Mouse (Mus musculus) brain, embryonic 18.5 days (tissue): ENCODE measurements at regions not wholly inside any gene's neighbourhood (a gene's known extent, or its start where the extent isn't known, plus 50 kb on each side); places are given as distances from the start of the nearest gene placed in this dataset.

Source experiments
- DNase-seq: peaks from one replicate; pipeline ENCODE4 v3.0.0-alpha.2; 2012; ENCODE audit warnings: low read depth, low spot score

- no peak for DNase-seq
Observed at GRCm38 (mm10) chr4:105557396-105557795, 232.3 kb upstream of the Gm12728 start.

DNA sequence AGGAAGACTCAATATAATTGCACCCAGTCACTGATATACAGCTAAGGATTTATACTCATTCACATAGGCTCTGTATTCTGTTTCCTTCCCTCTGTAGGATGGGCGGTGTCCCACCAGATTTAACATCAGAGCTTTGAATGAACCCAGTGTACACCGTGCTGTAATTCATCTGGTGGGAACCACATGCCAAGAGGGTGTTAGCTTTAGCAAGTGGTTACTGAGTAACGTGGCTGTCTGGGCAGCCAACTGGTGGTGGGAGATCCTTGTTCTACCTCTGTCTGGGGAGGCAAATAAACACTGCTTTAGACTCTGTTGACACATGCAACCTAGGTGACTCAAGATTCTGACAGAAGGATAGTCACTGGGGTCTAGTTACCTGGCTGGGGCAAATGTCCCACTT, 229.6 kb upstream of the Gm12728 start:
- no peak for DNase-seq

DNA sequence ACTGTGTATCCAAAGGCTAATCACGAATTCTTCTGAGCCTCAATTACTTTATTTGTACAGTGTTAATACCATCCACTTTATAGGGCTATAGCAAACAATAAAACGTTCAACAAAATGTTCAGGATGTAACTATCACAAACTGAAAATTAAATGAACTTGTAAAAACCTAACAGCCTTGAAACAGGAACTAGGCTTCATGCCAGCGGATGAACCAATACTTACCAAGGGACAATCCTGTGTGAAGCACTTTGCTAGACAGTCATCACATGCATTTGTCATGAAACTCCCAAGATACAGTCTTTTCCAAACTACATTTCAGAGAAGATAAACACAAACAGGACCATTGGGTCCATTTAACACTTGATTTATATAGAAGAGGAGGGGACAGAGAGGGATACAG, 228.9 kb upstream of the Gm12728 start:
- no peak for DNase-seq

DNA sequence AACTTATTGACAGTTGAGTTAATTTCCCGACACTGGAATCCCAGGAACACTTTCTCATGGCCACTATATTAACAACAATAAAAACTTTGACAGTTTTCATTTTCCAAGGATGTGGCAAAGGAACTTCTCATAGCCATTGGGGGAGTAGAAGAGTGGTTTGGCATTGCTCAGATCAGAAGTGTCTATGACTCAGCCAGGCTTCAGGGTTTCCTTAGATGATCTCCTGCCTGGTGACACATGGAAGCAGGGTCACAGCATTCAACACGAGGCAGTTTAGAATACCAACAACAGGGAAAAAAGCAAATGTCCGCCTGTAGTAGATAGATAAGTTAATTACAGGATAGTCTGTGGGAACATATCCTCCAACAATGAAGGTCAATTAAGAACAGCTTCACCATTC, 228.1 kb upstream of the Gm12728 start:
- DNase-seq: no peak

DNA sequence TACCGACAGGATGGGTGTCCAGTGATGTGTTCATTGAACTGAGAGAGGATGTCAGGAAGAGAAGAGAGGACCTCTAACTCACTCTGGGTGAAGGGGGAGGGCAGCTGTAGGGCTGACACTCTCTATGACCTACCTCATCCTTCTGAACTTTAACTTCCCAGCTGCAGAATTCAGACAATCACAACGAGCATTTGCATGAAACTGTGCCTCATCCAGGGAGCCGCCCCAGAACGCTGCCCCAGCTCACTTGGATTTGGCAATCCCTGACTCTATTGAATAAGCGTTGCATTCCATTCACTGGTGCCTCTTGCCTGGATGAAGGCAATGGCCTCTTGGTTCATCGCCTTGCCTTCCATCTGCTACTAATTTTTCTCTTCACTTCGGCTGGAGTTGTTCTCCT, 223.9 kb upstream of the Gm12728 start:
- DNase-seq: no peak

DNA sequence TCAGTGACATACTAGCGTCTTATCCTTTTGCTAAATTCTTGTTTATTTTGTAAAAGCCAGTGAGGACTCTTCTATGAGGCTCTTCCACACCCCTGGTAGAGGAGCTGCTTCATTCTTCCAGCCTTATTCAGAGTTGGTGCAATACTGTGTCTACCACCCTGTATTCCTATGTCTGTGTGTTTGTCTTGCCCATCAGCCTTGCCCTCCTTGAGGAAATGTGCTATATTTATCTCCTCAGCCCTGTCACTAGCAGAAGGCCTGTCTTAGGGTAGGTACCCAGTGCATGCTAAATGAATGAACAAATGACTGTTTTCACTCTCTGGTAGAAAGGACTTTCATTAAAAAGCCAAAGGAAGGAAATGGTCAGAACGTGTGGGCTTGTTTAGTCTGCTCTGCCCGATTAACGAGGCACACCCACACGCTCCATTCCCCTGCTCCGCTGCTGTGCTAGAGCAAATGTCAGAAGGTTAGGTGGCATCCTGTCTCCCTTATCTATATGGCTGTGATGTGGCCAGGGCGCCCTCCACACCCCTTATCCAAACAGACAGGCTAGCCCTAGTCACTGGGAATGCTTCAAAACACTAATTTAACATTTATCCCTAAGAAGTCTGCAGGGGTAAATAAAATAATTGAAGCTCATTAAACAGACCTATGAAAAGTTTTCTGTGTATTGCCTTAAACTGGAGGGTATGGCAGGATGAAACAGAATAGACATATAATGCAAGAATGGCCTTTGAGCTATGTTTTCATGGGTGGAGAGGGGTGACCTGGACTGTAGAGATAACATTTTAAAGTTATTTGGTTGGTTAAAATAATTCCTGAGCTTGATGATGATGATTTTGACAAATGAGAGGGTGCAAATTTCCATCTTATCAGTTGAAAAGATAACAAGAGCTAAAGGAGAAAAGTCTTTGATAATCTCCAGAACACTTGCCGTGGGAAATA, 222.9 kb upstream of the Gm12728 start:
- DNase-seq: no peak

DNA sequence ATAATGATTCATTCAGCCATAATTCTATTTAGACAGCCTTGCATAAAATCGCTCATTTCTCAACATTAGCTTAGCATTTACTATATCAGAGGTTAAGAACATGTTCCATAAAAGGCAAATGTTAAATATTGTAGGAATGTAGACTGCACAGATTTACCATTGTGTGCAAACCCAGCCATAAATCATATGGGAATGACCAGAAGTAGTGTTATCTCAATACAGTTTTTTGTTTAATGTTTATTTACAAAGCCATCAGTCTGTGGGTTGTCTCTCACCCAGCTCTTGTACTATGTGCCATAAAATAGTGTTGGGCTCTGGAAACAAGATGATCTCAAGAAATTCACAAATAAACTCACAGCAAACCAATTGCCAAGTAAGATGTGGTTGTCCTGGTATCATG, 220.0 kb upstream of the Gm12728 start:
- no peak for DNase-seq

GRCm38 (mm10) chr4:105575550-105575949, 214.1 kb upstream of the Gm12728 start:
- DNase-seq: no peak

DNA sequence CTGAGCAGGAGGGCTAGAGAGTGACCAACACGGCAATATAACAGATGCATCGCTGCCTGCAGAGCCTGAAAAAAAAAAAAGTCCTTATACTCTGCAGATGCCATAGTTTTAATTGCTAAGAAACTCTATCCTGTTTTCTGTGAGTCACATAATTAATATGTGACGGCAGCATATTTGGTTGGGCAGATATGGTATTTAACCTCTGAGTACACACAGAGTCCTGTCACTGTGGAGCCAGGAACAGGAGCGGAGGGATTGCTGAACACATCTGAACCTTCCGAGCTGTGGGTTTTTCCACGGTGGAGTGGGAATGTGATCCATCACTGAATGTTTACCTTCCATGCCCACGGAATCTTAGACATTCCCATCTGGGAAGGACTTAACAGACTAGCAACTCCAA, 208.7 kb upstream of the Gm12728 start:
- DNase-seq: no peak

- no peak for DNase-seq
Observed at GRCm38 (mm10) chr4:105584329-105584925, 205.2 kb upstream of the Gm12728 start.

DNA sequence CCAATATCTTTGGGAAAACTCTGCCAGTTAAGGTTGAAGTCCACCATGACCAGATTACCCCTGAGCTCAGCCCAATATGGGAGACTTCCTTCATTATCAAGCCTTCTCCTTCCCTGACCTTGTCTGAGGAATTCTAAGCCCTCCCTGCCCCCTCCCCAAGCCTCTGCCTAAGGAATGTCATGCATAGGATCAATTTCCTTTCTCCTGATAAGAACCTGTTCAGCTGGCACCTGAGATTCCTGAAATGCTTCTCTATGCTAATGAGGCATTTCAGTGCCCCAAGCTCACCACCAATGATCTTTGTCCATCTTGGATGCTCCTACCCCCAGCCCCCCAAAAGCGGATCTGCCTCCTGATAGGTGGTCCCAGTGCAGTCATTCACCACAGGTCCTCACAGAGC, 186.0 kb upstream of the Gm12728 start:
- DNase-seq: no peak

DNA sequence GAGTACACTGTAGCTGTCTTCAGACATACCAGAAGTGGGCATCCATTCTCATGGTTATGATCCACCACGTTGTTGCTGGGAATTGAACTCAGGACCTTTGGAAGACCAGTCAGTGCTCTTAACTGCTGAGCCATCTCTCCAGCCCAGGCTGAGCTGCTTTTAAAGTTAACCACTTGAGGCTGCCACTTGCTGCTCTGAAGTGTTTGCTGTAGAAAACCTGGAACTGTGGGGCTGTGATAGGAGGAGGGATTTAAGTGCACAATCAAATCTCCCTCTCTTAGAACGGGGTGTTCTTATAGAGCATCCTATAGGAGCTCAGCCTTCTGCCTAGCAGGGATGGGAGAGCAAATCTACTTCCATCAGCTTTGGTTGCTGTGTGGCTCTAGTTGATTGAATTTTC, 185.1 kb upstream of the Gm12728 start:
- DNase-seq: no peak

DNA sequence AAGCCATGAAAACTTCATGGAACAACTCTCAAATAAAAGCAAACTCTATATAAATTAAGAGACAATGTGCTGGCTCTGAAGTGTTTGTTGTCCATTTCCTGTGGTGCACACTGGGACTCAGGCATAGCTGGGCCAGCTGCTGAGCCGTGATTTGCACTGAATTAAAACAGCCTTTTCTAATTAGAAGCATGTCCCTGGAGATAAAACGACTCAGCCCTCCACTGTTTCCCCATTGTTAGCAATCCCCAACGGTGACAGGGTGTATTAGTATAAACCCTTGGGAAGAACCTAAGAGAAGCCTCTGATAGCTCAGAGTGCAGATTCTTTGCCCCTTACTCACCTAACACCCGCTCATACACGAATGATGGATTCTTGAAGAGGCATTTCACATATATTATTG, 182.9 kb upstream of the Gm12728 start:
- no peak for DNase-seq

DNA sequence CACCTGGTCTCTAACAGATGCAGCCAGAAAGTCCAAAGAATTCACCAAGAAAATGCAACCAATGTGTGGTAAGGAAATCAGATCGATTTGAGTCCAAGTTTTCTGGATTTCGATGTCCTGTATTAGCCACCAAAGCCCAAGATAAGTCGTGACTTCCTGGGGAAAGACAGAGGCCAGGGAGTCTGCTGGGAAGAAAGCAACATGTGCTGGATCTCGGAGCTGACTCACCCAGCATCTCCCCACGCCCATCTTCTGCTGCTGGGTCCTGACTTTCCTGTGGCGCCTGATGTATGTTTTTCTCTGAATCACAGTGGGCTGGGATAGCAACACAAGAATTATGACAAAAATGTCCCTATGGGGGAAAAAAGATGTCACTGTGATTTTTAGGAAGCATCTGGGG, 178.8 kb upstream of the Gm12728 start:
- no peak for DNase-seq

- DNase-seq: no peak
Observed at GRCm38 (mm10) chr4:105614390-105614789, 175.3 kb upstream of the Gm12728 start.

- no peak for DNase-seq
Observed at GRCm38 (mm10) chr4:105626371-105627320, 163.0 kb upstream of the Gm12728 start.

GRCm38 (mm10) chr4:105629581-105629980, 160.1 kb upstream of the Gm12728 start:
- no peak for DNase-seq

DNA sequence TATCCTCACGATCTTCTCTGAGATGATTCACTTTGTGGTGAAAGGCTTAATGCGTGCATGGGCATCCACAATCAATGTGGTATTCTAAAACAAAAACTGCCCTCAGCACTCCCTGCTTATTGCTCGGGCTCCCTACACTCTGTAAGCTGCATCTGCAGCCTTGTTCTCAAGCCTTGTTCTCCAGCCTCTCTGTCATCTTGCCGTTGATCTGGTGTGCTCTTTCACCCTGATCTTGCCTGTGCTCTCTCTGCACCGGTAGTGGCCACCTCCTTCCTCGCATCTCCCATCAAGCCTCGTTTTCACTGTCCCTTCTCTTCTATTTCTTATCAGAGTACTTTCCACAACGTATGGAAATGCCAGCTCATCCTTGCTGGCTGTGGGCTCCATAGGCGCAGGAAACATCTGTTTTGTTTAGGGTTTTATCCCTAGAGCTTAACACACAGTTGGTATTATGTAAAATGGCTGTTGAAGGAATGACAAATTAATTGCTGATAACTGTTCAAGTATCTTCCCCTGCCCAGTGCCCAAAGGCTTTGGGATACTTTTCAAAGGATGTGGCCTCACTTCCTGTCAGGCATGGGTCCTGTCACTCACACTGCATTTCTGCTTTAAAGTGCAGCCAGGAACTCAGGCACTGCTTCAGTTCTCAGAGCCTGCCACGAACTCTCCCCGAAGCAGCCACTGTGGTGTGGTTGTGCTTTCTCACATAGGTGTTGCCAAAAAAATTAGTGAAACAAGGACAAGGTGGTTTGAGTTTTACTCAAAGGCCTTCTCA, 158.9 kb upstream of the Gm12728 start:
- no peak for DNase-seq

DNA sequence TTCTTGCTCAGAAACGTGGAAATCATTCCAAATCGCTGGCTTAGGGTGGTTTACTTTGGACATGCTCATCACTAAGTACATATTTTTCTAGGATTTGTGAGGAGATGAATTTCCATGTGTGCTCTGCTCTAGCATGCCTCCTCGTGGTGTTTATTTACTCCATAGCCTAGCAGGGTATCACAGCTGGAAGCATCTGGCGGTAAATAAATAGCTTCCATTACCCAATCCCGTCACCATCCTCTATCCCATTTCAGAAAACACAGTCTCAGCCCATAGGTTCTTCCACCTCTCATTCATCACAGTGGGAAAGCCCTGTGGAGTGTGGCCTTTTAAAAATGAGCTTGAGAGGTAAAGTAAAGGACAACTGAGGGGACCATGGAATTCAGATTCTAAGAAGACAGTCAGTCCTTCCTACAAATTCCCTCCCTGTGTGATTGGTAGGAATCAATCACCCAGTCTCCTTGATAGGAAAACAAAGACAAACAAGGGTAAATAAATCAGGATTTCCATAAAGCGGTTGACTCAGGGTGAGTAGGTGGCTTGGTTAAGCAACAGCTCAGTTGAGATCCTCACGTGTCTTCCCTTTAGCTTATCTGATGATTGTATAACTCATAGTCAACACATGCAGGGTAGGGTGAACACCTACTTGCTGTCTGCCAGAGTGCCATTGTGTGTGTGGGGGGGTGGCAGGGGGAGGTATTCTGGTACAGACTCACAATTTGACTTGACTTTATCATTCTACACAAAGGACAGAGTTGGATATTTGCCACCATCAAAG, 156.9 kb upstream of the Gm12728 start:
- DNase-seq: no peak

DNA sequence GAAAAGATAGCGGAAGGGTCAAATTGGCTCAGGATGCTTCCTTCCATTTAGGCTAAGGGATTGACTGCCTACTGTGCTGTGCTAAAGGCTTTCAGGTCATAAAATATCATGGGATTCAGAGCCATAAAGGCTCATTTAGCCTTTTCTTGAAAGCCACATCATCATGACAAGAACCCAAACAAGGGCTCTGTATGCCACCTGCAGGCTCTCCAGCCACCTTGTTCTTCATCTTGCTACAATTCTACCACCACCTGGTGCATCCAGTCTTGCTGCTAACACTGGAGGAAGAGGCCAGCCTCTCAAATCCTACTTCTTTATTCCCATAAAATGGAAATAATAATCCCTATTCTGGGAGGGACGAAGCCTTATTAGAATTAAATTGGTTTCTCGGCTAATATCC, 155.9 kb upstream of the Gm12728 start:
- DNase-seq: no peak

DNA sequence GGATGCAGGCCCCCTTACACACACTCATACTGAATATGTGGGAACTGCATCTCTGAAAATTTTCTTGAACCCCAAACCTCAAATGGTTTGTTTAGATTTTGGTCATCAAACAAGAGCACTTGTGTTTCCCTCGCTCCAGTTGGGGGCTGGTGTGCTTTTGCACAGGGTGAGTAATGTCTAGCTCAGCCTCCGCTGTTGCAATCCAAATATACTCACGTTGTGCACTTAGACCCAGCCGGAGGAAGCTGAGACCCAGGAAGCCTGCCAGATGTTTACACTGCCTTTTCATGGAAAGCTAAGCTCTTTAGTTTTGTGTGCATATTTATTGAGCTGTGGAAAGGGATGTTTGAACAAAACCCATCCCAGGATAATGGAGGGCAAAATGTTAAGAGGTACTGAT, 148.9 kb upstream of the Gm12728 start:
- no peak for DNase-seq
